Mouse (Mus musculus) retina, postnatal 1 day (tissue): ENCODE results near the gene Lrp8.

Experiments
- DNase-seq: peaks from one replicate; pipeline ENCODE4 v3.0.0-alpha.2; 2012

Lrp8 gene

DNA sequence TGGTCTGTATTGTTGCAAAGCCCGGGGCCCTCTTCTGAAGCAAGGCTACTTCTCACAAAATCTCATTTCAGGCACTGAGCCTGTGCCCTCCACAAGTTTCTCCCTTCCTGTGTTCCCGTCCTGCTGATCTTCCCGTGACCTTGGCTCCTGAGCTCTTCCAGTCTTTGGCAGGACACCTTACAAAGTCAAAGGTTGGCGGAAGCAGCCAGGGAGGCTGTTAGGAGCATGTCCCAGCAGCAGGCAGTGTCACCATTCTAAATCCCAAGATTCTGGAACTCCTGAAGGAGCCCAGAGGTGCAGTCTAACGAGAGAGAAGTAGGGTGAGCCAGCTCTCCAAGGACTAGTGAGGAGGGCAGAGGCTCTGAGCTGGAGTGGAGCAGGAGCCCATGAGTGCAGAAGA lies 46.5 kb downstream of the Lrp8 start:
- no peak for DNase-seq

DNA sequence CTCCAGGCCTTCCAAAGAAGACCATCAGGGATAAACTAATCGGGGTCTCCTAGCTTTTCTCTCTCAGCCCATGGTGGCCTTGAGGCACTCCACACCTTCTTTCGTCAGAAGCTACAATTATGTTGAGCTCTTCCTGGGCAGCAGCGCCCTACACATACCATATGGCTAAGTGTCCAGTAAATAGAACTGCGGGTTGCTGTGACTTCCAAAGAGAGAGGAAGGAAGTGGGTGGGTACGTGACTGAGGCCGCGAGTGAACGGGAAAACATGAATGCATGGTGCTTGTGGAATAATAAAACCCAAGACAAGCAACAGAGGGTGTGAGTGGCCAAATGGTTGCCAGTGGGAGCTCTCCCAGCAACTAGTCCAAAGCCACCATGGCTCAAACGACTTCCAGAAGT lies 47.6 kb downstream of the Lrp8 start:
- DNase-seq, result no peak

DNA sequence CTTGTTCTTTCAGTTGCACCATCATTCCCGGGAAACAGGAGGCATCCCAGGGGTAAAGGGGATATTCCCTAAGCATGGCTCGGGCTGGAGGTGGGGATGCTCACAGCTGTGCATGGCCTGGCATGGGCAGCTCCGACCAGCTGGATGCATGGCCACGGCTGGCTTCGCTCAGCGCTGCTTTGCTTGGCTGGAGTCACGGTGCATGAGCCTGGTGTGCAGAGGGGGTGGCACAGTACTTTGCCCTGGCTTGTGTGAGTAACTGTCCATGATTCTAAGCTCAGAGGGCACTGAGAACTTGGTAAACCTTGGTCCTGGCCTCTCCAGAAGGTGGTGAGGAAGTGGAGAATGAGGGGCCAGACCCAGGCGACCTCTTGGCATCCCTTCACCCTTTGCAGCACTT lies 48.0 kb downstream of the Lrp8 start:
- no peak for DNase-seq

DNA sequence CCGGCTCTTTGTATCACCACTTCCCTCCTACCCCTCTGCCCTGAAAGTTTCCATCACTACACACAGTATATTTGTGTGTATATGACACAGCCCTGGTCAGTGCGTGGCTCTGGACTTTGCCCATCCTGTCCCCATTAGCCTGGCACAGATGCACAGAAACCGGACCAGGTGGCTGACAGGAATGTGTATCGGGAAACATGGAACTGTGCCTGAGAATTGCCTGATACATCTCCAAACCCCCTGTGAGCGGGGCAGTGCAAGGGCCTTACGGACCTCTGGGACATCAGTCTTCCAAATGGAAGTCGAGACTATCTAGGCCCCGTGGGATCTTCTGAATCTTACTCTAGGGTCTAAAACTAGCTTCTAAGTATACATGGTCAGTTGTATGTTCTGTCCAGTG lies 51.3 kb downstream of the Lrp8 start:
- no peak for DNase-seq

DNA sequence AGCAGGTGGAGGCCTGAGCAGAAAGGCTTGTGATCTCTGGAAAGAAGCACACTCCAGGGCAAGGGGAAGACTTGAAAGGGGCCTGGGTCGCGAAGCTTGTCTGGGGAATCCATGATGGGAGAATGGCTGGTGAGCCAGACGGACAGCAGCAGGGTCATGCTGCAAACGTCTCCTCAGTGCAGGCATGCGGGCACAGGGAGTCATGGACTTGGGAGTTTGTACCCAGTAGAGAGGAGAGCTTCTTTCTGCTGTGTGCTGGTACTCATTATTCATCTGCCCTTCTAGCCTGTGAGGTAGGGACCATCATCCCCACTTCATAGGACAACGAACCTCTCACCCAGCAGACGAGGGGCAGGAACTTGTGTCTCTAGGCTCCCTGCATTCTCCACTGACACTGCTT lies 51.8 kb downstream of the Lrp8 start:
- DNase-seq, result no peak

DNA sequence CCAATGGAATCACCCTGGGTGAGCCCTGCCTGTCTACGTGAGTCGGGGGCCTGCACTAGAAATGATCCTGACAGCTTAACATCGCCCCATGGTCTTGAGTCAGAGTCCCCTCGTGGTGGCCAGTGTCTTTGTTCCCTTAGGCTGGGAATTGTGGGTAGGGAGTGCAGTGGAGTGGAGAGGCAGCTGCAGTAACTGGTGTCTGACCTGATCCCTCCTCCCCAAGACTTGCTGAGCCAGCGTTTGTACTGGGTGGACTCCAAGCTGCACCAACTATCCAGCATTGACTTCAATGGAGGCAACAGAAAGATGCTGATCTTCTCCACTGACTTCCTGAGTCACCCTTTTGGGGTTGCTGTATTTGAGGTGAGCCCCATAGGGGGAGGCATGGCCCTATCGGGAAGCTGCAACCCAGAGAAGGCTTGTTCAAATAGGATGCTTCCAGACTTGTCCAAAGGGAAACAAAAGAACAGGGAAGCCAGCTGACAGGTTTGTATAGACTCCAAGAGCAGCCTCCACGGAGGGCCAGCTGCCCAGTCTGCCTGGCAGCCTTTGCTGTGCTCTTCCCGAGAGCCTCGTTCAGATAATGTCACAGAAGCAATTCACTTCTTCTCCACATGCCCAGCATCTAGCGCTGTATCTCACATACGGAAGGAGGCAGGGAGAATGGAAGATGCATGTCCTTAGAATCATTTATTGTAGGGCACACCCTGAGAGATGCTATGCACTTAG lies 55.1 kb downstream of the Lrp8 start:
- DNase-seq, result peak; percentile 39

DNA sequence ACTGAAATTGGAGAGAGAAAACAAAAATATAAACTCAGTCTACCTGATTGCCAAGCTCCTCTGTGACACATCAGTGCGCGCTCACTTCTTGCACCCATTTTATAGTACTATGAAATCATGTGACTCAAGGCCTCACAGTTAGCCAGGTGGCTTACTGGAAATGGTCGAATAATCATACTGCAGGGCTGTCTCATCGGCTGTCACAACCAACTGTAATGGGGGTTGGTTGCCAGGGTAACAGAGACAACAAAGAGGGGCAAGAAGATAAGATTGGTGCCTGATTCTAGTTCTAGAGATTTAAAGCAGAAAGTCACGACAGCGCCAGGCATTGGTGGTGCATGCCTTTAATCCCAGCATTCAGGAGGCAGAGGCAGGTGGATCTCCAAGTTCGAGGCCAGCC lies 56.9 kb downstream of the Lrp8 start:
- no peak for DNase-seq

DNA sequence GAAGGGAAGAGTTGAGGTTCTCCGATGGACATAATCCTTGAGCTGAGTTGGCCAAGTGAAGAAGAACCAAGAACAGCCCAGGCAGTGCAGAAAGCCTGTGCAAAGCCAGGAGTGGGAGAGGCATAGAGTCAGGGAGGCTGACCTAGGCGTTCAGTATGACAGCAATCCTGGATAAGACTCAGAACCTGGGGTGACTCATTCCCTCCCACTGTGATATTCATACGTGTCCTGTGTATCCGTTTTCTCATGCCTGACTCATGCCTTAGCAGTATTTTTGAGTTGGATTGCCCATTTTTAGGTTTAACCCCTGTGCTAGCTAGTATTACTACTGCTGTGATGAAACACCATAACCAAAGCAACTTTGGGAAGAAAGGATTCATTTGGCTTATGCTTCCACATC lies 62.8 kb downstream of the Lrp8 start:
- DNase-seq, result no peak

DNA sequence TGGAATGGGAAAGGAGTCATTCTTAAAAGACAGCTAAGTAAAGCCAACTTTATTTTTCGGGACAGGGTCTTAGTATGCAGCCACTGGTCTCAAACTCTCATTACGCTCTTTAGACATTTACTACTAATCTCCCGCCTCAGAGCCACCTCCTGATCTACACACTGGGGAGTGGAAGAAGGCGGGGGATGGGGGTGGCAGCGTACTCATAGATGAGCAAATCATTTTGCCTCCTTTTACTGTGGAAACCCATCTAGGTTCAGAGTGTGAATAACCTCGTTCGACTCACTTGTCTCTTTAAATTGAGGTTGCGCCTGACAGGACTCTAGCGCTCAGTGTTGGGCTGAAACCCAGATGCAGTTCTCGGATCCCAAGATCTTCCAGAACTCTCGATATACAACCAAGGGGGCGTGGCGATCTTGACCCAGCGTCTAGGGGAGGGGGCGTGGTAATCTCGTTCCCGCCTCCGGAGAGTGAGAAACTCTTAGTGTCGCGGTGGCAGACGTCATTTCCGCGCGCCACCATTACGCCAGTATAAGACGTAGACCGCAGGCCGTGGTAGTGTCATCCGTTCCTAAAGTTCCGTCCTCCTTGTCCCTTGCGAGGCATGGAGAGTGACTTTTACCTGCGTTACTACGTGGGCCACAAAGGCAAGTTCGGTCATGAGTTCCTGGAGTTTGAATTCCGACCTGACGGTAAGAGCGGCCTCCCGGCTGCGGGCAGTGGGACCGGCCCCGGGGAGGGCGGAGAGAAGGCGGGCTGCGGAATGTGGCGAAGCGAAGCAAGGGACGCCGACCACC lies 77.4 kb downstream of the Lrp8 start, which contains the start of gene Magoh:
TSS of gene Magoh (plus strand) at position 502 of the 797 bp plus-strand sequence.
- peak; percentile 97 for DNase-seq

DNA sequence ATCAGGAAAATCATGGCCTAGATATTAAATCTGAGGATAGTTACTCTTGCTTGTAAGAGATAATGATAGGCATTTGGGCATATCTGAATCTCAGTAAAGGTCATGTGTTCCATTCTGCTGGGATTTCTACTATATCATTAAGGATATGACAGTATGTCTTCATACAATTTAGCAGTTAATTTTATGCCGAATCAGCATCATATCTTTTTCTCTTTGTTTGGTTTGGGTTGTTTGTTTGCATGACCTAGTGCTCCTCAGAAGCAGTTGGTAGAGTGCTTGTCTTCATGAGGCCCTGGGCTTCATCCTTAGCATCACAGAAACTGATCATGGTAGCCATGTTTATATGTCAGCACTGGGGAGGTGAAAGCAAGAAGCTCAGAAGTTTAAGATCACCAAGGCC lies 79.6 kb downstream of the Lrp8 start:
- DNase-seq, result no peak

DNA sequence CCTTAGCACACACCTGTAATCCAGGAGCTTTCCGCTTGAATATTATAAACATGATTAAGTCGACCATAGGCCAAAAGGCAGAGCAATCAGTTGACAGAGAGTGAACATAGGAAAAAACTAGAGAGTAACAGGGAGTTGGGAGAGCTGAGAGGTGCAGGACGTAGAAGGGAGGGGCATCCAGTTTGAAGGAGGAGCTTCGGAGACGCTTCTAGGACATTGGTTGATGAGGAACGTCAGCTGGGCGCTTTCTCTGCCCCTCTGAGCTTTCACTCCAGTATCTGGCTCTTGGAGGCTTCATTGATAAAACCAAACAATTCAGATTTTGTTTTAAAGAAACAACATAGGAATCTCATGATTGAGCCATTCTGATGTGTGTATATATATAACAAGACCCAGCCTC lies 84.3 kb downstream of the Lrp8 start:
- DNase-seq, result no peak

DNA sequence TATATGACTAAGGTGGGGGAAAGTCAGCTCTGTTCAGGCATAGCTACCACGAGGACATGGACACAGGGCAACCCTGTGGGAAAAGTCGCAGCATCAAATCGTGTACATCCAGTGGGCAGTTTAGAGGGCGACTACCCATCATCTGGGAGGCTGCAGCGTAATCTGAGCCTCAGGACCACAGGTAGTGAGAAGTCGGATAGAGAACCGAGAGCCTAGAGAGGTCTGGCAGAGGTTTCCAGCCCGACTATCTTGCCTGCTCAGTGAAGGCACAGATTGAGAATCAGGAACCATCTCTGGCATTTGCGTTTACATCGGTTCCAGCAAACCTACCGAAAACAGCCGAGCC lies 87.3 kb downstream of the Lrp8 start:
- DNase-seq, result no peak

DNA sequence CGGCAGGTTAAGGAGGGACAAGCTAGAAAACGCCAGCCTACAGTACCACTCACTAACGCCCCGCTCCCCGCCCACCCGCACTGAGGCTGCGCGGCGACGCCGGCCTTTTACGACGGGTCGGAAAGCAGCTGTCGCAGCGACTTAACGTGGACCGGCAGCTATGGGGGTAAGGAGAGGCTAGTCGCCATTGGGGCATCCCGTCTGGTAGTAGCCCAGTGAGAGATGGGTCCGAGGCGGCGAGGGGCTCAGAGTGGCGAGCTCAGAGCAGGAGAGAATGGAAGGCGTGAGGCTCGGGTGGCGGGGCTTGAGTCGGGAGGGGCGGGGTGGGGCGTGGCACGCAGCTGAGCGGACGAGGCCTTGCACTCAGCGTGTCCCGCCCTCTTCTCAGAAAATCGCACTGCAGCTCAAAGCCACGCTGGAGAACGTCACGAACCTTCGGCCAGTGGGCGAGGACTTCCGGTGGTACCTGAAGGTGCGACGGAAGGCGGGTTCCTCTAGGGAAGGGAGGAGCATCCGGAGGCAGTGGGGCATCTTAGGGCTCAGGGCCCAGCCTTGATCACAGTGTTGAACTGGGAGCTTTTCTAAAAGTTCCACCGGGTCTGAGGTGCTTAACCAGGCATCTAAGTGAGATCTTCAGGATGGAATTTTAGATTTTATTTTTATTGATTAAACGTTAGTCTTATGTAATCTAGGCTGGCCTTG lies 87.8 kb downstream of the Lrp8 start, which contains the start of gene 0610037L13Rik:
TSS of gene 0610037L13Rik (plus strand) at position 83 of the 702 bp plus-strand sequence.
- peak; percentile 96 for DNase-seq

DNA sequence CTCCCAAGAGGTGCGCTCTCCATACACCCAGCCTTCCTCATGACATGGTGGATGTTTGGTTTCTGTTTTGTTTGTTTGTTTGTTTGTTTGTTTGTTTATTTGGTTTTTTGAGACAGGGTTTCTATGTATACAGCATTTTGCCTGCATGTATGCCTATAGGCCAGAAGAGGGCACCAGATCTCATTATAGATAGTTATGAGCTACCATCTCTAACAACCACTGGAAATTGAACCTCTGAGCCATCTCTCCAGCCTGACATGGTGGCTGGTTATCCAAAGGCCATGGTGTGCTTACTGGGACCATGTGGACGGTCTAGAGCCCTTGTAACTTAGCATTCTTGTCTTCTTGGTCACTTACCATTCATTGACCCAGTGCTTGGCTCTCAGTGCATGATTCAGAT lies 90.6 kb downstream of the Lrp8 start:
- peak; percentile 59 for DNase-seq

DNA sequence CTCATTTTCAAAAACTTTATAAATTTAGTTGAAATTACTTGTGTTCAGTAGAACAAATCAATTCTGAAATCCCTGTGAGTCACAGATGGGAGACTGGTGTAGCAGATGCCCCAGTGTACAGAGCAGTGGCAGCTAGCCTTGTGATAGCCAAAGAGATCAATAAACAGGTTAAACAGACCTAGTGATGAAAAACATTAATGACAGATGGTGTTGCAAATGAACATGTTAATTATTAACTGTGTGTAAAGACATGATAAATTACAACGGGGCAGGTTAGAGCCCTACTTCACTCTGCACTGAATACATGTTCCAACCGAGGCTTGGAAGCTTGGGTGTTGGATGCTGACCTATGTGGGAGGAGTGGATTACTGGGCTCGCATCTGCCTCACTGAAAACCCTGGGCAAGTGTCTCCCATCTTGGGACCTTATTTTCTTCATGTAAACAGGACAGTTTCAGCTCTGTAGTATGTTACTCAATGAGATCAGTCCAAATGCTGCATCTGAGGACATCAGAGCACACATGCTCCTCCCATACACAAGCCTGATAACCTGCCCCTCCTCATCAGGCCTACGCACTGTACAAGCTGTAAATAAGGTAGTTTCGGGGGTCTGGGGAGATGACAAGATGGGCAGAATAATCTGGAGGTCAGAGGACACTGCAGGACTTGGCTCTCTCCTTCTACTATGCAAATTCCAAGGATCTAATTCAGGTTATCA lies 97.3 kb downstream of the Lrp8 start:
- no peak for DNase-seq

DNA sequence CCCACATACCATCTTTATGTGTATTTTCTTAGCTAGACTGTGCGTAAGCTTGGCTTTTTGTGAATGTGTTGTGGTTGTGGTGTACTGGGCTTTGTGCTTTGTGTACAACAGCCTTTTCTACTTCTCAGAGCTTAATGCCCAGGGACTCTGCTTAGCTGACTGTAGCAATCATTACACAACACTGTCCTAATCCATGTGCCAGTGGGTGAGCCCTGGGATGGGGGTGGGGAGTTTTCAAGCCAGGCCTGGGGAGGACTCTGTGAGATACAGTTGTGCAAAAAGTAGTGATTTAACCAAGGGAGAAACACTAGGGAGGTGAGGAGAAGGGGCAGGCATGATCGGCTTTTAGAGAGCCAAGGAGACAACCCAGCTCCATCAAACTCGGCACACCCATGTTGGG lies 98.1 kb downstream of the Lrp8 start:
- no peak for DNase-seq

DNA sequence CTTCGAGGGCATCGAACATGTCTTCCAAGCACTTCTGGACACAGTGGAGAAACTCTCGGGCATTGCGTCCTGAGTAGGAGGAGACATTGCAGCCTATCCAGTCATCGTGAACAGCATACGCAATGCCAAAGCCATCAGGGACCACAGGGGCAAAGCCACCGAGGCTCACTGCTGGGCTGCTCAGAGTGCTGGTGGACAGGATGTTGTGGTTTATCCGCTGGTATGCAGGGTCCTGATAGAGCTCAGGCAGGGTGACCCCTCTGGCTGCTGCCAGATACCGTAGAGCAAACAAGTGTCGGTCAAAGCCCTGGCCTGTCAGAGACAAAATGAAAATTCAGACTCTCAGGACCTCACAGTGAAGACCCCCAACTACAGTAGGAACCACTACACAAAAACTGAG lies 102.2 kb downstream of the Lrp8 start:
- no peak for DNase-seq

DNA sequence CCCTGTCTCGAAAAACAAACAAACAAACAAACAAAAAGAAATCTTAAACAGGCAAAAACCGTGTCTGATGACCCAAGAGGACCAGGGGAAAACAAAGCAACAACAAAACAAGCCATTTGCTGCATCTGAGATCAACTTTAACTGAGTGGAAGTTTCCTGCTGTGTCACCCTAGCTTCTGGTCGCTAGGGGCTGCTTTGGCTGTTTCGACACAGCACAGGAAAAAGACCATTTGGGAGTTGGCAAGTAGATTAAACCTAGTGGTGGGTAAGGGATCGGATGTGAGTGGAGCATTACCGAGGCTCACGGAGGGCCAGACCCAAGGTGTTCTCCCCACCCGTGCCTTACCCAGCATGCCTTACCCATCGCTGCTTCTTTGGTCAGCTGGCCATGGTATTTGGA lies 104.5 kb downstream of the Lrp8 start:
- DNase-seq, result no peak

DNA sequence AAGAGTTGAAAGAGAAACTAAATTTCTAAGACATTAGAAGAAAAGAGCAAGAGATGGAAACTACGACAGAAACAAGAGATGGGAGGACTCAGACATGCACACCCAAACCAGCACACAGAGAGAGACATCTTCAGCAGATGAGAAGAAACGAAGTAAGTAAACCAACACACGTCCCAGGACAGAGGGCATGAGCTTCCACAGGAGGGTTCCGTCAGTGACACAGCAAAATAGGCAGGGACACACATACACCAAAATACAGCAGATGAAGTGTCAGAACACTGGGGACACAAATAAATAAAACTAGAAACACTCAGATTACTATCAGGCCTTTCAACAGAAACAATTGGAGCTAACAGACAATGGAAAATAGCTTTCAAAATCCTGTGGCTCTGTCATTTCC lies 108.0 kb downstream of the Lrp8 start:
- no peak for DNase-seq

DNA sequence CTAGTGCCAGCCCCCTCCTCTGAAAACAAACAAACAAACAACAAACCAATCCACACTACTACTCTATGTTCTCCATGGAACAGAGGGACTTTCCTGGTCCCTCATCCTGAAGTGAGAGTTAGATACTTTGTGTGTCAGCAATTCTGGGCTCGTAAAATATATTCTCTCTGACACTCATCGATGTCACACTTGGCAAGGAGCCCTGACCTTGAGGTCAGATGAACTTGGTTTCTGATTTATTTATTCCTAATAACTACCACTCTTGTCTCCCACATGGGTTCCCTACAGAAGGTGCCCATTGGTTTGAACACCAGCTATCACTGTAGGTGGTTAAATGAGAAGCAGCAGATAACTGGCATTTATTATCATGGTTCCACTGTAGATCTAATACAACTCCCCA lies 118.3 kb downstream of the Lrp8 start:
- no peak for DNase-seq

DNA sequence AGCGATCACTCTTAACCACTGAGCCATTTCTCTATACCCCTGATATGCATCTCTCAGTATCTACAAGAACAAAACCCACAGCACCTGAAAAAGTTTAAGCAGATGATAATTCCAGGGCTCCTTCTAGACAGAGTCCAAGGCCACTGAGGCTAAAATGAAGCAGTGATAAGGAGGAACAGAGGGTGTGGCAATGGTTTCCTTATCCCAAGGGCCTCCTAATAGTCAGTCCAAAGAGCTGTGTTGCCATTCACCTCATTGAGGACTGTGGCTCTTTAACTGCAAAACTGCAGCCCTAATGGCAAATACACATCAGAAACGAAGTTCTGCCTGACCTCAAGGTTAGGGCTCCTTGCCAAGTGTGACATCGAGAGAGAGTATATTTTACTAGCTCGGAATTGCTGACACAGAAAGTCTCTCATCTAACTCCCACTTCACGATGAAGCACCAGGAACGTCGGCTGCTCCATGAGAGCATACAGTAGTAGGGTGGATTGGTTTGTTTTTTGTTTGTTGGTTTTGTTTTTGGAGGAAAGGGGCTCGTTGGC lies 119.2 kb downstream of the Lrp8 start:
- no peak for DNase-seq

DNA sequence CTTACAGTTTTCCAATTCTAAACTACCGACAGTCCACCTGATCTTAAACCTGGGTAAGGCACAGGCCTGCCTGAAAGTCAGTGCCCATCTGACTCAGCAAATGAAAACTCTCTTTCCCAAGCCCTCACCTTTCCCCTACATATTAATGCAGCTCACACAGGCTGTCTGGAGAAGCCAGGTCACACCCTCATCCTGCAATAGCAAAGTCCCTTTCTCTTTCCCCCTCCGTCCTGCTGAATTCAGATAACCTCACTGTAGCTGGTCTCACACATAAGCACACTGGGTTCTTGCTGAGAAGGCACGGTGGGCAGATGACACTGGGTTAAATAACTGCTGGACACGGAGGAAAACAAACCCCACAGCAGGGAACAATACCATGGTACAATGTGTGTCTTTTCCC lies 119.9 kb downstream of the Lrp8 start:
- no peak for DNase-seq
